Mouse (Mus musculus) spleen, adult 2 months (tissue): ENCODE results near the gene Snd1.

Source experiments
- CTCF ChIP-seq: fragments of 200-500 bp; IDR thresholded peaks from 2 replicates; pipeline ENCODE4 v1.5.1; 2011; ENCODE audit warnings: mild to moderate bottlenecking, inconsistent platforms; ENCODE audit not compliant: insufficient read depth, insufficient read length, insufficient replicate concordance; ENCODE audit errors: extremely low read depth
- POLR2A ChIP-seq: fragments of 200-500 bp; IDR thresholded peaks from 2 replicates; pipeline ENCODE4 v1.6.1; 2011; ENCODE audit warnings: low read depth, low read length, inconsistent platforms

DNA sequence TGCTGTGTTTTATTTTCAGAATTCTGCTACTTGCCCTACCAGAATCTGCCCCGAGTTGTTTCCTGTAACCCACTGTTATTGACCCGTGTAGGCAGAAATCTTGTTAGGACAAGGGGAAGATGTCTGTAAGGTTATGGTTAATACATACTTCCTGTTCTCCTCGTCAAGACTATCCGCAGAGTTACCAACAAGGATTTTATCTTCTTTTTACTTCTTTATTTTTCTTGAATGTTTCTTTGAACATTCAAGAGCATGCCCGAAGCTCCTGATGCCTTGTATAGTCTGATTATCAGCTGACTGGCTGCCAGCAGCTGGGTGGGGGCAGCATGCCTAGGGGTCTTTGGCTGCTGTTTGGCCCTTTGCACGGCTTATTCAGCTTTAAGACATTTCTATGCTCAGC, 93.0 kb downstream of the Snd1 start:
- TF ChIP-seq POLR2A (no peak), CTCF (no peak)
